Mouse (Mus musculus): Measurements from ENCODE around the gene Olfr1419.

GRCm38 (mm10) chr19:11856506-11856905 lies 18.4 kb downstream of the Olfr1419 start:
- TF ChIP-seq CTCF (IDR thresholded peaks at IDR 0.05; ENCODE audit: borderline replicate concordance, insufficient read depth, low read depth, low read length) (no peak), POLR2A (IDR thresholded peaks at IDR 0.05; ENCODE audit: borderline replicate concordance, insufficient read depth, low read length) (no peak)
